In the genomic region with DNA sequence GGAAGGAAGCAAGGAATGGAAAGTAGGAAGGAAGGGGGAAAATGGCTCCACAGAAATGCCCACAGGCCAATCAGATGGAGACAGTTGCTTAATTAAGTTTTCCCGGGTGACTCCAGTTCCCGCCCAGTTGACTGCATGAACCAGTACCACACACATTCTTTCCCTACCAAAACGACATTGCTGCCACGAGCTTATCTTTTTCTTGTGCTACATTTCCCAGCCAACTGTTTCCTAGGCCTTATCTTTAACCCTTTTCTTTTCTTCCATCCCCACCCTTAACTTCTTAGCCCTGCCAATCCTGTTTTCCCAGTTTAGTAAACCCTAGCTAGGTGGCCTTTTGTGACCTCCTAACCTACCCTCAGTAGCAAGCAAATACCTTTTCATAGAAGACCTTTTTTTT, we compare ENCODE assay signal across 18 mouse cellular contexts. TPM values are rescaled to one million over a fixed set of nuclear protein-coding genes. Genes with fewer than 3 reads are reported as not detected.
DNase-seq lines count a peak whose midpoint lies in the region; ATAC-seq and TF ChIP-seq lines count a peak whose summit lies in the region.
"Had no signal": no experiment of that assay in that cellular context is flagged by ENCODE, and none has a peak within 500 bp of the region (broad histone marks: within the 10 kb centered on the region; RNA-seq: fewer than 3 reads in every experiment).

No protein-coding gene starts in this region.

- H3K4me1 ChIP-seq in heart, embryonic 12.5 days (replicated peaks) = peaks cover 25% of the 10 kb centered on the region
- H3K4me1 ChIP-seq in lung, postnatal 0 days (ENCODE audit: insufficient read depth, low read depth, low read length) = no peaks in the 10 kb centered on the region
- H3K4me1 ChIP-seq in liver, embryonic 16.5 days (ENCODE audit: control insufficient read depth, low read depth, low read length) = peaks cover 33% of the 10 kb centered on the region
- no peaks in the 10 kb centered on the region for H3K4me1 ChIP-seq in midbrain, embryonic 16.5 days (ENCODE audit: control insufficient read depth, insufficient read depth, low read length)
- H3K4me1 ChIP-seq: hindbrain, embryonic 13.5 days; midbrain, embryonic 15.5 days; neural tube, embryonic 12.5 days had no signal

- no peaks in the 10 kb centered on the region for H3K36me3 ChIP-seq in heart, embryonic 12.5 days
- no peaks in the 10 kb centered on the region for H3K36me3 ChIP-seq in lung, postnatal 0 days (ENCODE audit: insufficient read depth, low read length)
- H3K36me3 ChIP-seq in liver, embryonic 16.5 days (ENCODE audit: control insufficient read depth, insufficient read depth) = no peaks in the 10 kb centered on the region
- no peaks in the 10 kb centered on the region for H3K36me3 ChIP-seq in midbrain, embryonic 16.5 days (ENCODE audit: control insufficient read depth, insufficient read depth, low read length)
- H3K36me3 ChIP-seq: hindbrain, embryonic 13.5 days; midbrain, embryonic 15.5 days; neural tube, embryonic 12.5 days had no signal

- no peaks in the 10 kb centered on the region for H3K27me3 ChIP-seq in heart, embryonic 12.5 days (replicated peaks)
- H3K27me3 ChIP-seq in lung, postnatal 0 days (replicated peaks; ENCODE audit: insufficient read depth, low read length) = no peaks in the 10 kb centered on the region
- no peaks in the 10 kb centered on the region for H3K27me3 ChIP-seq in liver, embryonic 16.5 days (ENCODE audit: control insufficient read depth, insufficient read depth, low read depth, low read length)
- no peaks in the 10 kb centered on the region for H3K27me3 ChIP-seq in midbrain, embryonic 16.5 days (ENCODE audit: control insufficient read depth, insufficient read depth, low read depth, low read length)
- H3K27me3 ChIP-seq: hindbrain, embryonic 13.5 days; midbrain, embryonic 15.5 days; neural tube, embryonic 12.5 days; Patski had no signal

- H3K27ac ChIP-seq in heart, embryonic 12.5 days (ENCODE audit: poor library complexity, severe bottlenecking) = peak overlapping the region; percentile 70
- peak overlapping the region; percentile 64; the same call in 1 of the 2 replicates for H3K27ac ChIP-seq in lung, postnatal 0 days (ENCODE audit: low read length)
- peak overlapping the region; percentile 89 for H3K27ac ChIP-seq in liver, embryonic 16.5 days (ENCODE audit: low read length)
- H3K27ac ChIP-seq in midbrain, embryonic 16.5 days (ENCODE audit: low read length) = no peak overlapping the region
- H3K27ac ChIP-seq: gastrocnemius, adult 2 months; hindbrain, embryonic 13.5 days; midbrain, embryonic 15.5 days; neural tube, embryonic 12.5 days had no signal

- no peak overlapping the region for H3K4me2 ChIP-seq in heart, embryonic 12.5 days
- no peak overlapping the region for H3K4me2 ChIP-seq in lung, postnatal 0 days (replicated peaks; ENCODE audit: low read depth, low read length)
- peak overlapping the region; percentile 74 for H3K4me2 ChIP-seq in liver, embryonic 16.5 days (ENCODE audit: low read depth, low read length)
- H3K4me2 ChIP-seq in midbrain, embryonic 16.5 days (ENCODE audit: low read length) = no peak overlapping the region
- H3K4me2 ChIP-seq: hindbrain, embryonic 13.5 days; midbrain, embryonic 15.5 days; neural tube, embryonic 12.5 days had no signal

- TF ChIP-seq CTCF in lung, postnatal 0 days (IDR thresholded peaks at IDR 0.05) = no peak

- no peak overlapping the region for H3K9ac ChIP-seq in heart, embryonic 12.5 days
- no peak overlapping the region for H3K9ac ChIP-seq in lung, postnatal 0 days (replicated peaks; ENCODE audit: low read depth)
- H3K9ac ChIP-seq in liver, embryonic 16.5 days (ENCODE audit: low read depth, low read length) = peak overlapping the region; percentile 21; the same call in 1 of the 2 replicates
- H3K9ac ChIP-seq in midbrain, embryonic 16.5 days (ENCODE audit: low read depth, low read length) = no peak overlapping the region
- H3K9ac ChIP-seq: hindbrain, embryonic 13.5 days; midbrain, embryonic 15.5 days; neural tube, embryonic 12.5 days had no signal

- intact Hi-C loops in heart, postnatal 14 days (cut with DNase I) = no loop called here

- H3K9me3 ChIP-seq in heart, embryonic 12.5 days (replicated peaks) = no peaks in the 10 kb centered on the region; the same call in 1 of the 2 replicates
- no peaks in the 10 kb centered on the region for H3K9me3 ChIP-seq in lung, postnatal 0 days (ENCODE audit: low read length)
- no peaks in the 10 kb centered on the region for H3K9me3 ChIP-seq in liver, embryonic 16.5 days (replicated peaks; ENCODE audit: control insufficient read depth, low read length)
- H3K9me3 ChIP-seq in midbrain, embryonic 16.5 days (replicated peaks; ENCODE audit: control insufficient read depth, low read length, poor library complexity, severe bottlenecking) = no peaks in the 10 kb centered on the region
- H3K9me3 ChIP-seq: hindbrain, embryonic 13.5 days; midbrain, embryonic 15.5 days; neural tube, embryonic 12.5 days had no signal

- H3K4me3 ChIP-seq in heart, embryonic 12.5 days = no peak overlapping the region
- no peak overlapping the region for H3K4me3 ChIP-seq in lung, postnatal 0 days (ENCODE audit: low read depth, low read length)
- peak overlapping the region; percentile 52; the same call in 1 of the 2 replicates for H3K4me3 ChIP-seq in liver, embryonic 16.5 days (ENCODE audit: low read depth, low read length)
- no peak overlapping the region for H3K4me3 ChIP-seq in midbrain, embryonic 16.5 days (ENCODE audit: low read depth, low read length)
- H3K4me3 ChIP-seq: gastrocnemius, adult 2 months; hindbrain, embryonic 13.5 days; midbrain, embryonic 15.5 days; neural tube, embryonic 12.5 days had no signal

- TF ChIP-seq EP300 in lung, postnatal 0 days (IDR thresholded peaks at IDR 0.05) = no peak

- 7% methylated on average over 4 of the region's 4 CpGs for WGBS in heart, embryonic 12.5 days
- WGBS in lung, postnatal 0 days = 22% methylated on average over 4 of the region's 4 CpGs
- WGBS in liver, embryonic 16.5 days (ENCODE audit: insufficient replicate concordance) = 18% methylated on average over 4 of the region's 4 CpGs
- 88% methylated on average over 4 of the region's 4 CpGs for WGBS in midbrain, embryonic 16.5 days

- DNase-seq in heart, postnatal 14 days = no peak
- peak; percentile 38 for DNase-seq in lung, postnatal 0 days (ENCODE audit: low spot score)
- DNase-seq in lung, postnatal 14 days = no peak
- no peak for DNase-seq in thymus, postnatal 14 days
- DNase-seq in layer of hippocampus, adult 9-10 months (ENCODE audit: low spot score) = no peak
- DNase-seq: cerebellum, postnatal 14 days; gastrocnemius, adult 2 months; kidney, adult 9 months; layer of hippocampus, adult 9-11 months; thymus, adult 2 months had no signal

- no peak for ATAC-seq in heart, embryonic 12.5 days (ENCODE audit: insufficient number of reproducible peaks, low FRiP score)
- peak; percentile 20; the same call in 1 of the 2 replicates for ATAC-seq in lung, postnatal 0 days
- peak; percentile 25 for ATAC-seq in liver, embryonic 16.5 days (ENCODE audit: low read depth)
- no peak for ATAC-seq in midbrain, embryonic 16.5 days
- ATAC-seq: forebrain, embryonic 14.5 days; midbrain, embryonic 15.5 days; Patski had no signal

RNA-seq across cellular contexts. Expression of a gene that starts 7.9 kb away (rescaled TPM):
- 20.2 and 21.8 TPM in 2 replicates for polyA plus RNA-seq in heart, embryonic 12.5 days (2016; fragmentation: Nextera tagmentation; extraction: Ambion mirVana)
- 10 to 100 TPM; 30.7 to 32.7 TPM for total RNA-seq in heart, postnatal 14 days (2021)
- 23.1 and 27.3 TPM in 2 replicates for polyA plus RNA-seq in lung, postnatal 0 days (2015; fragmentation: Nextera tagmentation; extraction: Ambion mirVana)
- polyA plus RNA-seq in liver, embryonic 16.5 days (2015; fragmentation: Nextera tagmentation; extraction: Ambion mirVana) = 7.4 and 8.1 TPM in 2 replicates
- polyA plus RNA-seq in midbrain, embryonic 16.5 days (2015; fragmentation: Nextera tagmentation; extraction: Ambion mirVana) = 6.5 and 8.3 TPM in 2 replicates

Comparison
In these comparisons a context has a peak if more than half of its experiments do, and no peak if none do; other contexts are left out.
1. ATAC-seq: peak in lung, postnatal 0 days (single experiment) and liver, embryonic 16.5 days (single experiment); none in heart, embryonic 12.5 days (single experiment) and midbrain, embryonic 16.5 days (single experiment).